Mouse (Mus musculus): Measurements from ENCODE around the gene Sh2d7. TPM values are rescaled to one million over a fixed set of nuclear protein-coding genes. Genes with fewer than 3 reads are reported as not detected.

The Sh2d7 gene
- polyA plus RNA-seq, 1 experiment, result 0.15 TPM

- 74% methylated on average over 3 of the region's 3 CpGs for WGBS
- DNase-seq, result no peak
- no peaks in the 10 kb centered on the region for H3K4me1 ChIP-seq (ENCODE audit: control insufficient read depth, insufficient read depth, low read length)
- no peak overlapping the region for H3K4me3 ChIP-seq (replicated peaks; ENCODE audit: extremely low read depth, low read depth, low read length)
- no peak for TF ChIP-seq CTCF (IDR thresholded peaks at IDR 0.05; ENCODE audit: insufficient read depth, low read length)
- no peak for TF ChIP-seq POLR2A (IDR thresholded peaks at IDR 0.05; ENCODE audit: borderline replicate concordance, extremely low read depth, low read depth, low read length)
These were observed 1.3 kb upstream of the Sh2d7 start for GRCm38 (mm10) chr9:54537480-54537879.

DNA sequence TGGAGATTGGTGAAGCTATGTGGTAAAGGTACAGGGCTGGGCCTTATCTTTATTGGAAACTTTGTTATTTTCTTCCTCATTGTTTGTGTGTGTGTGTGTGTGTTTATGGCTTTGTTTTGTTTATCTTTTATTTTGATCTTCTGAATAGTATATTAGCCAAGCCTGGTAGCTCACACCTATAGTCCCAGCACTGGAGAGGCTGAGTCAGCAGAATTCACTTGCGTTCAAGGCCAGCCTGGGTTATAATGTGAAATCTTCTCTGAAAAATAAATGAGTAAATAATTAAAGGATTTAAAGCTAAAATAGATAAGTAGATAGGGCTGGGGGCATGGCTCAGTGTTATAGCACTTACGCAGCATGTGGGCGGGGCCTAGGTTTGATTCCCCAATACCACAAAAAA, 540 bp upstream of the Sh2d7 start:
- 95% methylated on average over 3 of the region's 3 CpGs for WGBS
- no peaks in the 10 kb centered on the region for H3K4me1 ChIP-seq (ENCODE audit: control insufficient read depth, insufficient read depth, low read length)
- H3K4me3 ChIP-seq (replicated peaks; ENCODE audit: extremely low read depth, low read depth, low read length), result no peak overlapping the region
- TF ChIP-seq CTCF (IDR thresholded peaks at IDR 0.05; ENCODE audit: insufficient read depth, low read length) (no peak), POLR2A (IDR thresholded peaks at IDR 0.05; ENCODE audit: borderline replicate concordance, extremely low read depth, low read depth, low read length) (no peak)
- DNase-seq, result no peak

DNA sequence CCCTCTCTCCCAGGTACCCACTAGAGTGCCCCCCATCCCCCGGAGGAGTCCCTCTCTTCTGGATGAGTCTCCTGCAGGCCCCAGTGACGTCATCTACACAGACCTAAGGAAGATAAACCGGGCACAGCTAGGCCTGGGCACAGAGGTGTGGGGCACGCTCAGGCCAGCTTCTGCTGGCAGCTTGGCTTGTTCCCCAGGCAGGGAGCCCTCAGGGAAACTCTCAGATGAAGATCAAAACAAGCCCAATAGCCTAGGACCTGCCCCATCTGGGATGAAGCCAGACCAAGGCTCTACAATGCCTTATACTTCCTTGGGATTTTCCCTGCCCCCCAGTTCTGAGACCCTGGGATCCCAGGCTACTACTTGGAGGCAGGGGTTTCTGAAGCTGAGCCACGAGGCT, 2.0 kb downstream of the Sh2d7 start:
- 62% methylated on average over 5 of the region's 5 CpGs for WGBS
- DNase-seq, result no peak
- Histone ChIP-seq H3K4me1 (ENCODE audit: control insufficient read depth, insufficient read depth, low read length) (no peaks in the 10 kb centered on the region), H3K4me3 (replicated peaks; ENCODE audit: extremely low read depth, low read depth, low read length) (no peak overlapping the region)
- TF ChIP-seq POLR2A (IDR thresholded peaks at IDR 0.05; ENCODE audit: borderline replicate concordance, extremely low read depth, low read depth, low read length), result no peak
- no peak for TF ChIP-seq CTCF (IDR thresholded peaks at IDR 0.05; ENCODE audit: insufficient read depth, low read length)

DNA sequence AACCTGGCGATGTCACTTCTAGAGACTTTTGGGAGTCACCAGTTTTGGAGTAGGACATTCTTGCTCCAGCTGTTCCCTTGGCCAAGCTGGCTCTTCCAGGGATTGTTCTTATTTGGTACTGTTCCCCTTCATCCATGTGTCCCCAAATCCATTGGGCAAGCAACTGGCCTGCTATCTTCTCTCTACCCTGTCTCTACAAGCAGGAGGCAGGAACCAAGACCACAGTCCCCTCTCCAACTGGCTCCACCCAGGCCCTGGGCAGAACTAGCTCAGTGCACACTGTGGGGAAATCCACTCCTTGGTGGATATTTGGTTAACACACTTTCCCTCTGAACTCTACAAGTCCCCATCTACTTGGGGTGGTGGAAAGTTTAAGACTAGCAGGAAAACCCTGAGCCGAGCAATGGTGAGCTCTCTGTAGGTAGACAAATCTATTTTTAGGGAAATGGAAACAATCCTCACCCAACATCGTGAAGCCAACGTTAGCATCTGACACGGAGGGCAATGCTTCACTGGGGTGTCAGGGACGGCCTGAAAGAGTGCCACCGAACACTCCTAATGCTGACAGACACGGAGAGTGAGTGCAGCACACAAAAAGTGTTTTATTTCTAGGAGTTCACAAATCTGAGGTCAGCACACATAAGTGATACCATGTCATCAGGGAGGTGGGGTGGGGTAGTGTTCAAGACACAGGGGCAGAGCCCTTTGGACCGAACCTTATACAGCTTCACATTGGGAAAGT, 5.6 kb downstream of the Sh2d7 start:
- WGBS, result 76% methylated on average over 9 of the region's 9 CpGs
- Histone ChIP-seq H3K4me3 (replicated peaks; ENCODE audit: extremely low read depth, low read depth, low read length) (no peak overlapping the region), H3K4me1 (ENCODE audit: control insufficient read depth, insufficient read depth, low read length) (no peaks in the 10 kb centered on the region)
- DNase-seq, result no peak
- TF ChIP-seq CTCF (IDR thresholded peaks at IDR 0.05; ENCODE audit: insufficient read depth, low read length) (no peak), POLR2A (IDR thresholded peaks at IDR 0.05; ENCODE audit: borderline replicate concordance, extremely low read depth, low read depth, low read length) (no peak)

GRCm38 (mm10) chr9:54544954-54545315, 6.2 kb downstream of the Sh2d7 start:
- WGBS, result 90% methylated on average over 4 of the region's 4 CpGs
- H3K4me1 ChIP-seq (ENCODE audit: control insufficient read depth, insufficient read depth, low read length), result no peaks in the 10 kb centered on the region
- no peak overlapping the region for H3K4me3 ChIP-seq (replicated peaks; ENCODE audit: extremely low read depth, low read depth, low read length)
- TF ChIP-seq CTCF (IDR thresholded peaks at IDR 0.05; ENCODE audit: insufficient read depth, low read length) (no peak), POLR2A (IDR thresholded peaks at IDR 0.05; ENCODE audit: borderline replicate concordance, extremely low read depth, low read depth, low read length) (no peak)
- DNase-seq, result no peak

GRCm38 (mm10) chr9:54547536-54547935, 8.8 kb downstream of the Sh2d7 start:
- no peaks in the 10 kb centered on the region for H3K4me1 ChIP-seq (ENCODE audit: control insufficient read depth, insufficient read depth, low read length)
- DNase-seq, result peak; percentile 59
- TF ChIP-seq CTCF (IDR thresholded peaks at IDR 0.05; ENCODE audit: insufficient read depth, low read length) (peak; percentile 84), POLR2A (IDR thresholded peaks at IDR 0.05; ENCODE audit: borderline replicate concordance, extremely low read depth, low read depth, low read length) (no peak)
- no peak overlapping the region for H3K4me3 ChIP-seq (replicated peaks; ENCODE audit: extremely low read depth, low read depth, low read length)
- 17% methylated on average over 5 of the region's 5 CpGs for WGBS

- 86% methylated on average over 6 of the region's 6 CpGs for WGBS
- DNase-seq, result no peak
- no peak for TF ChIP-seq POLR2A (IDR thresholded peaks at IDR 0.05; ENCODE audit: borderline replicate concordance, extremely low read depth, low read depth, low read length)
- TF ChIP-seq CTCF (IDR thresholded peaks at IDR 0.05; ENCODE audit: insufficient read depth, low read length), result no peak
- Histone ChIP-seq H3K4me1 (ENCODE audit: control insufficient read depth, insufficient read depth, low read length) (no peaks in the 10 kb centered on the region), H3K4me3 (replicated peaks; ENCODE audit: extremely low read depth, low read depth, low read length) (no peak overlapping the region)
These were observed 10.6 kb downstream of the Sh2d7 start for GRCm38 (mm10) chr9:54549433-54549832.

GRCm38 (mm10) chr9:54552409-54552808, 13.6 kb downstream of the Sh2d7 start:
- H3K4me1 ChIP-seq (ENCODE audit: control insufficient read depth, insufficient read depth, low read length), result no peaks in the 10 kb centered on the region
- 27% methylated on average over 5 of the region's 5 CpGs for WGBS
- peak; percentile 14 for DNase-seq
- TF ChIP-seq POLR2A (IDR thresholded peaks at IDR 0.05; ENCODE audit: borderline replicate concordance, extremely low read depth, low read depth, low read length) (no peak), CTCF (IDR thresholded peaks at IDR 0.05; ENCODE audit: insufficient read depth, low read length) (peak; percentile 6; the same call in 1 of the 2 replicates)
- H3K4me3 ChIP-seq (replicated peaks; ENCODE audit: extremely low read depth, low read depth, low read length), result no peak overlapping the region

- no peak for DNase-seq
- TF ChIP-seq POLR2A (IDR thresholded peaks at IDR 0.05; ENCODE audit: borderline replicate concordance, extremely low read depth, low read depth, low read length), result no peak
- Histone ChIP-seq H3K4me3 (replicated peaks; ENCODE audit: extremely low read depth, low read depth, low read length) (no peak overlapping the region), H3K4me1 (ENCODE audit: control insufficient read depth, insufficient read depth, low read length) (no peaks in the 10 kb centered on the region)
- WGBS, result 67% methylated on average over 2 of the region's 2 CpGs
These were observed 16.3 kb downstream of the Sh2d7 start for GRCm38 (mm10) chr9:54555044-54555443.

DNA sequence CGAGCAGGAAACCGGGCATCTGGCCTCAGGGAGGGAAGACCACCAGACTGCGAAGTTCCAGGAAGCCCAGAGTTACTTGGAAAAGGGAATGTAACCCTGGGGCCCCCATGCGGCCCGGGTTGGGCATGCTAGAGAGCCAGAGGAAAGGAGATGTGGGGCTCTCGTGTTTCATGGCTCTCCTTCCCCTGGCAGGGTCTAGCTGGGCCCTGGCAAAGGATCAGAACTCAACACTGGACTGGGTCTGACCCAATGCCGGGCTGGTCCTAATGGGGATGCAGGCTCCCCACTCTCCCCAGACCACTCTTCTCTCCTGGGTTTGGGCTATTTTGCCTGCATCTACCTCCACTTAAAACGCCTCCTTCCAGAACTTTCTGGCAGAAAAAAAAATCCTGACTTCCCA, 19.9 kb downstream of the Sh2d7 start:
- no peak overlapping the region for H3K4me3 ChIP-seq (replicated peaks; ENCODE audit: extremely low read depth, low read depth, low read length)
- no peak for DNase-seq
- WGBS, result 80% methylated on average over 8 of the region's 8 CpGs
- H3K4me1 ChIP-seq (ENCODE audit: control insufficient read depth, insufficient read depth, low read length), result no peaks in the 10 kb centered on the region
- TF ChIP-seq POLR2A (IDR thresholded peaks at IDR 0.05; ENCODE audit: borderline replicate concordance, extremely low read depth, low read depth, low read length) (no peak), CTCF (IDR thresholded peaks at IDR 0.05; ENCODE audit: insufficient read depth, low read length) (no peak)

All from lung, adult 2 months (tissue).